Mouse (Mus musculus) bone marrow, adult 2 months (tissue): ENCODE data around the gene Btd. TPM values are rescaled to one million over a fixed set of nuclear protein-coding genes. Genes with fewer than 3 reads are reported as not detected.

Experiments
- H3K27ac ChIP-seq: fragments of 200-500 bp; 2 replicates; pipeline ENCODE4 v1.5.1; 2012; ENCODE audit warnings: low read depth, mild to moderate bottlenecking, control low read depth, inconsistent platforms, low read length; ENCODE audit not compliant: control insufficient read depth, poor library complexity, insufficient read depth
- H3K4me1 ChIP-seq: fragments of 200-500 bp; 2 replicates; pipeline ENCODE4 v1.6.1; 2011; ENCODE audit warnings: low read length; ENCODE audit not compliant: control insufficient read depth, insufficient read depth
- H3K4me3 ChIP-seq: fragments of 200-500 bp; replicated peaks from 2 replicates; pipeline ENCODE3; 2011; ENCODE audit warnings: mild to moderate bottlenecking, low read depth, low read length, control low read depth; ENCODE audit not compliant: control insufficient read depth
- CTCF ChIP-seq: fragments of 200-500 bp; IDR thresholded peaks from 2 replicates; pipeline ENCODE4 v1.5.1; 2011; ENCODE audit warnings: low read length, control low read depth; ENCODE audit not compliant: control insufficient read depth, insufficient read depth
- POLR2A ChIP-seq: fragments of 200-500 bp; IDR thresholded peaks from 2 replicates; pipeline ENCODE4 v1.6.1; 2011; ENCODE audit warnings: low read depth, mild to moderate bottlenecking, control low read depth, low read length, borderline replicate concordance; ENCODE audit not compliant: control insufficient read depth
- WGBS: fragments of 180-500 bp; shearing (Covaris S2); methylation state at CpG from one replicate; pipeline ENCODE4 v1.1.7; 2018; 5-methylcytosine and 5-hydroxymethylcytosine counted together
- polyA plus RNA-seq: library from polyadenylated mRNA; stranded (reverse); fragments of >200 nt; gene quantifications from 2 replicates; pipeline ENCODE4 v1.2.4, GENCODE M21; 2011; ENCODE audit warnings: low replicate concordance; ENCODE audit not compliant: missing spikeins, insufficient read depth, insufficient read length

The Btd gene
- polyA plus RNA-seq, 1 experiment, result 2.5 TPM

DNA sequence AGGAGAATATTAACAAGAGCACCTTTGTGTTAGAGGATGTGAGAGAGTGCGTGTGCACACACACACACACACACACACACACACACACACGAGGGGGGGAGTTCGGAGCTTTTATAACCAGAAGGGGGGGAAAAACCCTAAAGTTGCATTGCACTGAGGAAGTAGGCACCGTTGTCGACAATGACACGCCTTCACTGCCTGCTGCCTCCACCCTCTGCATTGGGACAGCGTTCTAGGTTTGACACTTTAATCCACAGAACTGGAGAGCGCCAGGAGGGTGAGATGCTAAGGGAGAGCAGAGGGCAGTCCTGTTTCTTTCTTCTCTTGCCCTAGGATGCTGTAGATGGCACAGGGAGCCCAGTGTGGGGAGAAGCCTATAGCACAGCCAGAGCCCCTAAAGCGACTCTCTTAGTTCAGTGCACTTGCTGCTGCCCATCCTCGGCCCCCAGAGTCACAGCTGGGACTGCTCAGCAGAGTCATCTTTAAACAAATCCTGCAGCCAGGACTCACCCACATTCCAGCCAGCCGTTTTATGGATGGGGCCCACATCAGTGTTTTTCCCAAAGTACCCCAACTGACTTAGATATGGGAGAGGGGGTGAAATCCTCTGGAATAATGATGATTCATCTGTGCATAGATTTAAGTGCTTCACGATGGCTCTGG is 24.2 kb downstream of the Btd start:
- no peak for TF ChIP-seq CTCF
- TF ChIP-seq POLR2A, result no peak
- peak overlapping the region; percentile 12 for H3K27ac ChIP-seq

DNA sequence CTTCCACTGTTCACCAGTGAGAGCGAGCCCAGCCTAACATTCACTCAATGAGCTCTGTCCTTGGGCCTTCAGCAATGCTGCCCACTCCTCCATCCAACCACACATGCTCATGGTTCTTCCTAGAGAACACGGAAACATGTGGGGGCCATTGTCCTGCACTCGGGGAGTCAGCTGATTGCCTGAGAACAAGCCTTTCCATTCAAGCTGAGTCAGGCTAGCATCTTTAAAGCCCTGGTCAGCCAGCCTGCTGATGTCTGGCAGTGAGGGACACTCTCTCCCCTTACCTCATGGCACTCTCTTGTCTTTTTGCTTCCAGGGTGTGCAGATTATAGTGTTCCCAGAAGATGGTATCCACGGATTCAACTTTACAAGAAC is 24.7 kb downstream of the Btd start:
- Histone ChIP-seq H3K27ac (no peak overlapping the region), H3K4me1 (peaks cover 16% of the 10 kb centered on the region), H3K4me3 (no peak overlapping the region)
- TF ChIP-seq CTCF (no peak), POLR2A (no peak)
- 71% methylated on average over 4 of the region's 4 CpGs for WGBS

More for the DNA sequence above, 24.2 kb downstream of the Btd start:
- WGBS, result 19% methylated on average over 12 of the region's 12 CpGs
- peaks cover 14% of the 10 kb centered on the region for H3K4me1 ChIP-seq
- no peak overlapping the region for H3K4me3 ChIP-seq

DNA sequence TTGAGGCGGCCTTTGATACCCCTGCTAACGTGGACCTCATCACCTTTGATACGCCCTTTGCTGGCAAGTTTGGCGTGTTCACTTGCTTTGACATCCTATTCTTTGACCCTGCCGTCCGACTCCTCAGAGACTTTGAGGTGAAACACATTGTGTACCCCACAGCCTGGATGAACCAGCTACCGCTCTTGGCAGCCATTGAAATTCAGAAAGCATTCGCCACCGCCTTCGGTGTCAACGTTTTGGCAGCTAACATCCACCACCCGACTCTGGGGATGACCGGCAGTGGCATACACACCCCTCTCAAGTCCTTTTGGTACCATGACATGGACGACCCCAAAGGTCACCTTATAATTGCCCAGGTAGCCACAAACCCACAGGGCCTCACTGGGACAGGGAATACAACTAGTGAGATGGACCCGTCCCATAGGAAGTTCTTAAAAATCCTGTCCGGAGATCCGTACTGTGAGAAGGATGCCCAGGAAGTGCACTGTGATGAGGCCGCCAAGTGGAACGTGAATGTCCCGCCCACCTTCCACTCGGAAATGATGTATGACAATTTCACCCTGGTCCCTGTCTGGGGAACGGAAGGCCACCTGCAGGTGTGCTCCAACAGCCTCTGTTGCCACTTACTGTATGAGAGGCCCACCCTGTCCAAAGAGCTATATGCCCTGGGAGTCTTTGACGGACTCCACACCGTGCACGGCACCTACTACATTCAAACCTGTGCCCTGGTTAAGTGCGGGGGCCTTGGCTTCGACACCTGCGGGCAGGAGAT is 26.3 kb downstream of the Btd start:
- WGBS, result 91% methylated on average over 28 of the region's 28 CpGs
- TF ChIP-seq POLR2A, result no peak
- no peak for TF ChIP-seq CTCF
- Histone ChIP-seq H3K27ac (no peak overlapping the region), H3K4me3 (no peak overlapping the region), H3K4me1 (peaks cover 22% of the 10 kb centered on the region)

DNA sequence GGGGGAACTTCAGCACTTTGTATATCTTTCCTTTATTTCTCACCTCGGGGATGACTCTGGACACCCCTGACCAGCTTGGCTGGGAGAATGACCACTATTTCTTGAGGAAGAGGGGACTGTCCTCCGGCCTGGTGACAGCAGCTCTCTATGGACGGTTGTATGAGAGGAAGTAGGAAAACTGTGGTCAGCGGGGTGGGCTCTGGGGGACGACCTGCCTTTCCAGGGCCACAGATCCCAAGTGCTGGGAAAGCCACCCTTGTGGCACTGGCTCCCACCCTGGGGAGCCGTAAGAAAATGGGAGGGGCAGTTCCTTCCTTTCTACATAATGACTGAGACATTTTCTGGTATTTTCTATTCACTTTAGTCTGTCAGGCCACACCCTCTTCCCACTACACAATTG is 26.9 kb downstream of the Btd start:
- H3K27ac ChIP-seq, result peak overlapping the region; percentile 18; the same call in 1 of the 2 replicates
- peaks cover 18% of the 10 kb centered on the region for H3K4me1 ChIP-seq
- TF ChIP-seq POLR2A (no peak), CTCF (no peak)
- H3K4me3 ChIP-seq, result no peak overlapping the region
- 27% methylated on average over 6 of the region's 6 CpGs for WGBS

DNA sequence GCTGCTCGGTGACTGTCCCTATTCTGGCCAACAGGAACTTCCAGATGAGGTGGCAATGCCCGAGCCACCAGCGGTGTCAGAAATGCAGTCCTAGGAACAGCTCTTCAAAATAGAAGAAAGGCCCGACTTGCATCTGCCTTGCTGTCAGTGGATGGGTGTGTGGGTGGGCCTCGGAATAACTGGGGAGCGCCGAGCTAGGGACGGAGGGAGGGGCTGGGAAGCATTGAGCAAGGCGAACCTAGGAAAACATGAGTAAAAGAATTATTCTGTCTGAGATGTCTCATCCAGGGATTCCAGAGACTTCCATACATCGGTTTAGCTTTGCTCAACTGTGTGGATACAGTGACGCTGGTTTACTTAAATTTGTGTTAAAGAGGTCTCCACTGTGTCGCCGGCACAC is 27.5 kb downstream of the Btd start:
- peak overlapping the region; percentile 29; the same call in 1 of the 2 replicates for H3K27ac ChIP-seq
- TF ChIP-seq POLR2A (no peak), CTCF (no peak)
- WGBS, result 62% methylated on average over 13 of the region's 13 CpGs
- H3K4me1 ChIP-seq, result peaks cover 16% of the 10 kb centered on the region
- no peak overlapping the region for H3K4me3 ChIP-seq

DNA sequence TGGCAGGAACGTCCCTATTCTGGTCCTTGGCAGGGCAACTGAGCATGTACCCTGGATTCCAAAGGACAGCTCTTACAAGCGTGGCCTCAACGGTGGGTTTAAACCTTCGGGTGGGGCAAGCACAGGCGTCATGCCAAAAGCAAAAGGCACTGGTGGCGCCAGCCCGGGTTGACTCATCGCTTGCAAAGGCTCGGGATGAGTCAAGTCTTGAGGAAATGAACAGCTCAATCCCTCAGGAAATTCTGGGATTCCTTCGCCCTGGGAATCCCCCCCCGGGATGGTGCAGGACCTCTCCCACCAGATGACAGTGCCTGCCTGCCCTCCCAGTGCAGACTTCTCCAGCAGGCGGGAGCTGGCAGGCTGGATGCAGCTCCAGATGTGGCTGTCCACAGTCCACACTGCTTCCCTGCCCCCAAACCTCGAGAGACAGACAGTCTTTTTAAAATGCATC is 28.4 kb downstream of the Btd start:
- Histone ChIP-seq H3K27ac (peak overlapping the region; percentile 83), H3K4me3 (no peak overlapping the region), H3K4me1 (peaks cover 16% of the 10 kb centered on the region)
- TF ChIP-seq POLR2A (no peak), CTCF (no peak)
- 8% methylated on average over 13 of the region's 13 CpGs for WGBS

DNA sequence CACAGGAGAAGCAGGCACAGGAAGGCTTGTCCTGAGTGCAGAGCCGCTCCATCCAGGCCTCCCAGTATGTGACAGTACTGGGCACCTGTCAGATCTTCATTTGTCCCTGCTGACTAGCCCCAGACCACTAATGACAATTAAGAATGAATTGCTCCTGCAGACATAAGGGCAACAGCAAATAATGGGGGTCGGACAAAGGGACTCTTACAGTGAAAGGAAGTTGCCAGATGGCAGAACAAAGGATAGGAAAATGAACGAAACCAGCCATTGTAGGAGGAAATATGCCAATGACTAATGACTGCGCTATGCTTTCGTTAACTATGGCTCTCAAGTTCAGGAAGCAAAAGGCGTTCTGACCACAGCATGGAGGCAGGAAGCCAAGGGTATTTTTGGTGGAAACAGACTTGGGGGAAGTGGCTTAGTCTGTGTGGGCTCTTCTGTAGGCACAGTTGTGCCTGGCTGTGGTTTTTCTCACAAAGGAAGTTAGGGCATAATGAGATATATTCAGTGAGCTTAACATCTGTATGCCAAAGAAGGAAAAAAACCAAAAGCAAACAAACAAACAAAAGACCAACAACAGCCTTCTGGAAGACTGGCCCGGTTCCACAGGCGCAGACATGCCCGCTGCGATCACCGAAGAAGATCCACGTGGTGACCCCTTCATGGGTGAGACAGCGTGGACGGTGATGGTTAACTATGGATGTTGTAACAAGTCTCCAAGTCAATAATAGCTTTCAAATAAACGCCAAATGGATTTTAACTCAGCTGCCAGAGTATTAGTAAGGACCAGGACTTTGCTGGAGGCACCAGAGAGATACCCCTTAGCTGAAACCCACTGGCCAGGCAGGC is 29.0 kb downstream of the Btd start:
- WGBS, result 6% methylated on average over 15 of the region's 15 CpGs
- Histone ChIP-seq H3K4me3 (no peak overlapping the region), H3K4me1 (peaks cover 16% of the 10 kb centered on the region), H3K27ac (peak overlapping the region; percentile 83)
- TF ChIP-seq POLR2A (no peak), CTCF (no peak)
